Mouse (Mus musculus): ENCODE data around the gene Uba7. TPM values are rescaled to one million over a fixed set of nuclear protein-coding genes. Genes with fewer than 3 reads are reported as not detected.
A peak's percentile ranks its signal among the peaks of the same experiment; 100 is the strongest.

Uba7 gene
- total RNA-seq, 4 experiments from 2014 or later: 2.2 to 2.7 (median 2.5) TPM

- no peak for DNase-seq (ENCODE audit: low spot score in 2 of 2)
These were observed 13.4 kb upstream of the Uba7 start for GRCm38 (mm10) chr9:107961881-107962280.

GRCm38 (mm10) chr9:107962916-107963315, 12.4 kb upstream of the Uba7 start:
- DNase-seq (ENCODE audit: low spot score in 2 of 2): no peak

GRCm38 (mm10) chr9:107963700-107964099, 11.6 kb upstream of the Uba7 start:
- peak in 1 of 2 experiments; percentile 35 for DNase-seq (ENCODE audit: low spot score in 2 of 2)

- no peak for DNase-seq (ENCODE audit: low spot score in 2 of 2)
These were observed 10.6 kb upstream of the Uba7 start for GRCm38 (mm10) chr9:107964681-107965080.

- no peak for DNase-seq (ENCODE audit: low spot score in 2 of 2)
These were observed 8.6 kb upstream of the Uba7 start for GRCm38 (mm10) chr9:107966676-107967075.

- no peak for DNase-seq (ENCODE audit: low spot score in 2 of 2)
These were observed 7.9 kb upstream of the Uba7 start for GRCm38 (mm10) chr9:107967437-107967836.

- no peak for DNase-seq (ENCODE audit: low spot score in 2 of 2)
These were observed 6.8 kb upstream of the Uba7 start for GRCm38 (mm10) chr9:107968531-107968930.

- DNase-seq (ENCODE audit: low spot score in 2 of 2): no peak
These were observed 5.0 kb upstream of the Uba7 start for GRCm38 (mm10) chr9:107970311-107970710.

- no peak for DNase-seq (ENCODE audit: low spot score in 2 of 2)
These were observed 3.4 kb upstream of the Uba7 start for GRCm38 (mm10) chr9:107971690-107972541.

- no peak for DNase-seq (ENCODE audit: low spot score in 2 of 2)
These were observed 674 bp upstream of the Uba7 start for GRCm38 (mm10) chr9:107974491-107975171.

GRCm38 (mm10) chr9:107978815-107979214, 3.5 kb downstream of the Uba7 start:
- DNase-seq (ENCODE audit: low spot score in 2 of 2): no peak

GRCm38 (mm10) chr9:107981684-107982605, 6.6 kb downstream of the Uba7 start:
- no peak for DNase-seq (ENCODE audit: low spot score in 2 of 2)

GRCm38 (mm10) chr9:107982681-107983346, 7.5 kb downstream of the Uba7 start, which contains the start of gene Gm20661:
Gene Gm20661, plus strand, starts transcription at chr9:107983058.
- DNase-seq (ENCODE audit: low spot score in 2 of 2): peak in 1 of 2 experiments; percentile 50

GRCm38 (mm10) chr9:107983421-107983890, 8.2 kb downstream of the Uba7 start:
- DNase-seq (ENCODE audit: low spot score in 2 of 2): peak; percentile 68 to 78

GRCm38 (mm10) chr9:107984052-107984753, 8.9 kb downstream of the Uba7 start:
- no peak for DNase-seq (ENCODE audit: low spot score in 2 of 2)

- DNase-seq (ENCODE audit: low spot score in 2 of 2): no peak
These were observed 9.4 kb downstream of the Uba7 start for GRCm38 (mm10) chr9:107984754-107985055.

GRCm38 (mm10) chr9:107985131-107986119, 10.1 kb downstream of the Uba7 start, which contains the start of gene Inka1:
Gene Inka1, minus strand, starts transcription at chr9:107985879.
- DNase-seq (ENCODE audit: low spot score in 2 of 2): peak; percentile 79 to 84

GRCm38 (mm10) chr9:107986376-107986775, 11.1 kb downstream of the Uba7 start:
- DNase-seq (ENCODE audit: low spot score in 2 of 2): peak; percentile 61 to 69

- DNase-seq (ENCODE audit: low spot score in 2 of 2): no peak
These were observed 12.6 kb downstream of the Uba7 start for GRCm38 (mm10) chr9:107987950-107988349.
